9 mouse cellular contexts compared by ENCODE assay signal in genomic region chr11:78771751-78772283, GRCm38 (mm10). TPM values are rescaled to one million over a fixed set of nuclear protein-coding genes. Genes with fewer than 3 reads are reported as not detected.
DNase-seq lines count a peak whose midpoint lies in the region; ATAC-seq and TF ChIP-seq lines count a peak whose summit lies in the region.
"Had no signal": no experiment of that assay in that cellular context is flagged by ENCODE, and none has a peak within 500 bp of the region (broad histone marks: within the 10 kb centered on the region; RNA-seq: fewer than 3 reads in every experiment).

No protein-coding gene starts in this region.

- TF ChIP-seq CTCF in left cerebral cortex, adult 2 months (IDR thresholded peaks at IDR 0.05): no peak; the same call in 1 of the 2 replicates
- no peak for TF ChIP-seq CTCF in gastrocnemius, adult 2 months (IDR thresholded peaks at IDR 0.05)

- H3K4me3 ChIP-seq in left cerebral cortex, adult 2 months: no peak overlapping the region
- no peak overlapping the region for H3K4me3 ChIP-seq in gastrocnemius, adult 2 months
- H3K4me3 ChIP-seq: embryonic facial prominence, embryonic 13.5 days had no signal

- ATAC-seq in erythroid progenitor cell, adult 5-6 weeks (replicated peaks; ENCODE audit: low FRiP score, poor library complexity, severe bottlenecking): no peak

- peak overlapping the region; percentile 80 for H3K27ac ChIP-seq in left cerebral cortex, adult 2 months
- no peak overlapping the region for H3K27ac ChIP-seq in gastrocnemius, adult 2 months
- H3K27ac ChIP-seq: embryonic facial prominence, embryonic 13.5 days had no signal

- DNase-seq in embryo, embryonic 10 days (ENCODE audit: low spot score): peak; percentile 18
- no peak for DNase-seq in embryo, embryonic 11 days
- peak; percentile 51 for DNase-seq in c-Kit-positive CD71-negative TER-119-negative erythroid progenitor cells, embryonic 14.5 days (ENCODE audit: low read depth)
- peak; percentile 66 to 74 for DNase-seq in left cerebral cortex, adult 2 months (ENCODE audit: extremely low spot score in 1 of 2, low spot score in 2 of 2)
- peak; percentile 78 for DNase-seq in naive thymus-derived CD4-positive, alpha-beta T cell, adult 2 months (ENCODE audit: low read depth)
- no peak for DNase-seq in gastrocnemius, adult 2 months
- no peak for DNase-seq in yolk sac, embryonic 10.5 days (ENCODE audit: low spot score)

- intact Hi-C loops in left cerebral cortex, adult 2 months (cut with DNase I): loop anchor here (5.0 kb wide), 1 partner anchor 45 kb away; no protein-coding TSS in a partner anchor
- intact Hi-C loops in gastrocnemius, adult 2 months (cut with DNase I): no loop called here

RNA-seq across cellular contexts. Expression of gene Ccnq, which starts 20.3 kb away (rescaled TPM):
- total RNA-seq in left cerebral cortex, adult 2 months (2021): 10 to 100 TPM; 16.1 to 20.1 TPM
- total RNA-seq in gastrocnemius, adult 2 months (2021): 10 to 100 TPM in 1 of 2 experiments, 1 to 10 TPM in 1; 9.8 to 13.0 TPM
- 5.4 TPM in 1 of 2 replicates, not detected in the other for total RNA-seq in erythroid progenitor cell, adult 5-6 weeks (2015; ENCODE audit: low replicate concordance)
- total RNA-seq in erythroid progenitor cell, adult 5-6 weeks (2017; ENCODE audit: low replicate concordance): 0.38 and 4.6 TPM in 2 replicates

RNA-seq across cellular contexts. Expression of gene Lyrm9, which starts 54.6 kb away (rescaled TPM):
- total RNA-seq in left cerebral cortex, adult 2 months (2021): 10 to 100 TPM; 22.6 to 26.1 TPM
- total RNA-seq in gastrocnemius, adult 2 months (2021): 10 to 100 TPM; 15.0 to 15.3 TPM
- 2.5 and 4.6 TPM in 2 replicates for total RNA-seq in erythroid progenitor cell, adult 5-6 weeks (2015; ENCODE audit: low replicate concordance)
- total RNA-seq in erythroid progenitor cell, adult 5-6 weeks (2017; ENCODE audit: low replicate concordance): 2.8 and 4.2 TPM in 2 replicates

Comparison
In these comparisons a context has a peak if more than half of its experiments do, and no peak if none do; other contexts are left out.
1. DNase-seq: peak in embryo, embryonic 10 days (single experiment), c-Kit-positive CD71-negative TER-119-negative erythroid progenitor cells, embryonic 14.5 days (single experiment), left cerebral cortex, adult 2 months (2 of 2) and naive thymus-derived CD4-positive, alpha-beta T cell, adult 2 months (single experiment); none in embryo, embryonic 11 days (single experiment), gastrocnemius, adult 2 months (single experiment) and yolk sac, embryonic 10.5 days (single experiment).